Mouse (Mus musculus): ENCODE measurements around the gene Col1a2. TPM values are rescaled to one million over a fixed set of nuclear protein-coding genes. Genes with fewer than 3 reads are reported as not detected.
A peak's percentile ranks its signal among the peaks of the same experiment; 100 is the strongest.

Gene Col1a2
- polyA plus RNA-seq, 1 experiment from 2014 or later, result 130 TPM

DNA sequence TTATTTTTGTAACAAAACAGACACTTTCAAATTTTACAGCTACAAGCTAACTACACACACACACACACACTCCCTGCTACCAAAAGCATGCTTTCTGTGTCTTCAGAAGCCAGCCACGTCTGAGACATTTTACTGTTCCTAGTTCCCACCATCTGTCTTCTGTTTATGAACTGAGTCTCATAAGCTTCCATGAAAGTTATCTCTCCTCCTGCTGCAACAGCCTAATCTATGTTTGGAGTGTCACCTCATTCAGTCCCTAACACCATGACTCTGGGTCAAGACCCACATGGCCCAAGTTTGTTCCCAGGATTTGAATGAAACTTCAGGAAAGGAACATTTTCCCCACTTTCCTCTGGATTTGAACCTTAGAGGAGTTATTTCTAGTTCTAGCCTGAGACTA lies 57.8 kb downstream of the Col1a2 start:
- H3K4me3 ChIP-seq, result no peak overlapping the region
- no peaks in the 10 kb centered on the region for H3K27me3 ChIP-seq (ENCODE audit: insufficient read depth, poor library complexity, severe bottlenecking)
- no peak for DNase-seq (ENCODE audit: low spot score)
- H3K4me1 ChIP-seq (replicated peaks), result peaks cover 20% of the 10 kb centered on the region
- H3K27ac ChIP-seq, result 0 out of 2 replicates have a peak overlapping the region, but pooled peaks have one; percentile 8
- no peaks in the 10 kb centered on the region for H3K9me3 ChIP-seq
- H3K36me3 ChIP-seq, result no peaks in the 10 kb centered on the region
- 57% methylated on average over 1 of the region's 1 CpGs for WGBS

DNA sequence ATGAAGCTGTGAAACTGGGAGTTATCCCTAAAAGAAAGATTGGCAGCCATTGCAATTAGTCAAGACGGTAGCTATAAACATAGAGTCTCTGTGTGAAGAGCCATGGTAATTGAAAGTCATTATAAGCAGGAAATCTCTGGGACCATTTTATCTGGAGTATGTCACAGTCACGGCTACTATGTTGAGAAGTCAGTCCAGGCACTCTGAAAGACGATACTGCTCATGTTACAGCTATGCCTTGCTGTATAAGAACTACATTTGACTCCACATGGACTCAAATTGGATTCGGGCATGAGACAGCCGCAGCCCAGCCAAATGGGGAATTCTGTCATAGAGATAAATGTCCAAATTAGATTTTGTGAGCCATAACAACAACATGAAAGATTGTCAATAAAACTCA lies 58.9 kb downstream of the Col1a2 start:
- Histone ChIP-seq H3K9me3 (no peaks in the 10 kb centered on the region), H3K36me3 (no peaks in the 10 kb centered on the region), H3K4me3 (no peak overlapping the region), H3K4me1 (replicated peaks) (peaks cover 9% of the 10 kb centered on the region), H3K27me3 (ENCODE audit: insufficient read depth, poor library complexity, severe bottlenecking) (no peaks in the 10 kb centered on the region), H3K27ac (no peak overlapping the region)
- 90% methylated on average over 5 of the region's 5 CpGs for WGBS
- no peak for DNase-seq (ENCODE audit: low spot score)

DNA sequence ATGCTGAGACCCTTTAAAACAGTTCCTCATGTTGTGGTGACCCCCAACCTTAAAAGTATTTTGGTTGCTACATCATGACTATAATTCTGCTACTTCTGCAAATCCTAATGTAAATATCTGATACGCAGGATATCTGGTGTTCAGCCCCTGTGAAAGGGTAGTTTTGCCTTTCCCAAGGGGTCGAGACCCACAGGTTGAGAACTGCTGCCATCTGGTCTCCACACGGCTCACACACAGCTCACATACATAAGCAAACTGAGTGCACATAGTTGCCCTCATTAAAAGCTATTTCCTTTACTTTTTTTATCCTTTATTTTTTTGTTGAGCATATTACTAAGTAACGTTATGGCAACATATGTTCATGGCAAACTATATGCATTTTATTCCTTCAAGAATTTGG lies 65.8 kb downstream of the Col1a2 start:
- Histone ChIP-seq H3K9me3 (no peaks in the 10 kb centered on the region), H3K27ac (no peak overlapping the region), H3K4me3 (no peak overlapping the region), H3K4me1 (replicated peaks) (no peaks in the 10 kb centered on the region), H3K36me3 (no peaks in the 10 kb centered on the region), H3K27me3 (ENCODE audit: insufficient read depth, poor library complexity, severe bottlenecking) (no peaks in the 10 kb centered on the region)
- peak; percentile 30 for DNase-seq (ENCODE audit: low spot score)
- WGBS, result 69% methylated on average over 4 of the region's 4 CpGs

DNA sequence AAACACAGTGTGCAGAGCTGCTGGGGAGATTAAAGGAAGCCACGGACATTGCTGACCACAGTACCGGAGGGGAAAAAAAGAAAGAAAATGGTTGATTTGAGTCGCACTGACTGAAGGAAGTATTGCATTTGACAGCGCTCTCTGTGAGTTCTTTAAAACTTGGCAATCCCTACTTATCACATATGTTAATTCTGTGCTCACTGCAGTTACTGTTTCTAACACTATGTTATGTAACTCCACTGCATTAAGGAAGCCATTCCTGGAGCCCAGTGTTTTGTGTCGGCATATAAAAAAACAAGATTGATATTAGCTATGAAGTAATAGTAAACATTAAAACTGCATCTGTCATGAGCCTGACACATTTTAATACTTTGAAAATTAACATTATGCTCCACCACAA lies 73.1 kb downstream of the Col1a2 start:
- H3K4me1 ChIP-seq (replicated peaks), result peaks cover 1% of the 10 kb centered on the region; the same call in 1 of the 2 replicates
- H3K4me3 ChIP-seq, result no peak overlapping the region
- 0 out of 2 replicates have a peak, but pooled peaks cover 7% of the 10 kb centered on the region for H3K27me3 ChIP-seq (ENCODE audit: insufficient read depth, poor library complexity, severe bottlenecking)
- DNase-seq (ENCODE audit: low spot score), result no peak
- WGBS, result 87% methylated on average over 5 of the region's 5 CpGs
- no peaks in the 10 kb centered on the region for H3K36me3 ChIP-seq
- H3K27ac ChIP-seq, result no peak overlapping the region
- no peaks in the 10 kb centered on the region for H3K9me3 ChIP-seq

DNA sequence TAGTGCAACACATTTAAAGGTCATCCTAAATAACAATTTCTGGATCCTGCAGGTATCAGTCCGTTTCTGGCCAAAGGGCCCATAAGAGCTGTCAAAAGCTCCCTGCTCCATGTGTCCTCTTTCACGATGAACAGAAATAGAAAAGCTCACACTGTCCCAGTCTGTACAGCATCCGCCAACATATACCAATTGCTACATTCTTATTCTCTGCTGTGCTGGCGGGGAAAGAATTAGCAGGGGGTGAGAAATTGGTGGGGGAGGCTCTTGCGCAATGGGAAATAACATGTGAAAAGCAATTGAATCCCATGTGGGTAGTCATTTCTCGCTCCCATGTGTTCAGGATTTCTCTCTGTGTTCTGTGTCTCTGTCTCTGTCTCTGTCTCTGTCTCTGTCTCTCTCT lies 73.7 kb downstream of the Col1a2 start:
- no peaks in the 10 kb centered on the region for H3K9me3 ChIP-seq
- H3K4me3 ChIP-seq, result no peak overlapping the region
- 0 out of 2 replicates have a peak, but pooled peaks cover 7% of the 10 kb centered on the region for H3K27me3 ChIP-seq (ENCODE audit: insufficient read depth, poor library complexity, severe bottlenecking)
- peaks cover 7% of the 10 kb centered on the region for H3K4me1 ChIP-seq (replicated peaks)
- WGBS, result 89% methylated on average over 6 of the region's 6 CpGs
- no peaks in the 10 kb centered on the region for H3K36me3 ChIP-seq
- no peak overlapping the region for H3K27ac ChIP-seq
- DNase-seq (ENCODE audit: low spot score), result no peak

DNA sequence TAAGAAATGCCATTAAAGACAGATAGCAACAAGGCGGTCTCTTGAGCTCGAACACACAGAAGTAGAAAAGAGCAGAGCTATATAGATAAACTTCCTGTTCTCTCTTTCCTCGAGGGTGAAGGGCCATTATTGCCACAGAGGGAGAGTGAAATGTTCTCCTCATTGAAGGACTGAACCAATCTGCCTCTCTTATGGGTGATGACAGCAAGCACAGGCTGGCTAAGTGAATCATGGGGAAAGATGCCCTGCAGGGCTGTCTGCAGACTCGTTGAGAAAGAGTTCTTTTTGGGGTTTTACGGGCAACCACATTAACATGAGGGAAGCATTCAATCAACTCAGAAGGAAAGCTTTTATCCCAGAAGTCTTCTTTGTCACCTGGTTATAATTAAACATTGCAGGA lies 75.0 kb downstream of the Col1a2 start:
- no peaks in the 10 kb centered on the region for H3K9me3 ChIP-seq
- no peak overlapping the region for H3K27ac ChIP-seq
- H3K4me3 ChIP-seq, result no peak overlapping the region
- H3K36me3 ChIP-seq, result no peaks in the 10 kb centered on the region
- DNase-seq (ENCODE audit: low spot score), result no peak
- 0 out of 2 replicates have a peak, but pooled peaks cover 7% of the 10 kb centered on the region for H3K27me3 ChIP-seq (ENCODE audit: insufficient read depth, poor library complexity, severe bottlenecking)
- WGBS, result 66% methylated on average over 5 of the region's 5 CpGs
- peaks cover 10% of the 10 kb centered on the region for H3K4me1 ChIP-seq (replicated peaks)

DNA sequence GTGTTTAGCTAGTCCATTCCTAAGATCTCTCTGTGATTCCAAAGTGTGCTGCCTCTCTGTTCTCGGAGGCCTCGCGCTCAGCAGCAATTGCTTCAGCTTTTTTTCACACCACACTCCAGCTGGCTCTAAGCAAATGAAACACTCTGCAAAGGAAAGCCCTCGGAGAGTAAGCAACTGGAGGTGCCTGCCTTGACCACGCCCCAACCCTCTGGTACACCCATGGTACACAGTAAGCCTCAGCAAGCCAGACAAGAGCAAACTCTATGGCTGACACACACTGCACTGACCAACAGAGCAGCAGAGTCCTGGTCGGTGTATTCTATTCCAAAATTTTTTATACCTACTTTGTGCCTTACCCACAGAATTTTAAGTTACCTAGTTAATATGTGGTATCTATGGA lies 78.9 kb downstream of the Col1a2 start:
- H3K4me3 ChIP-seq, result no peak overlapping the region
- no peaks in the 10 kb centered on the region for H3K36me3 ChIP-seq
- no peaks in the 10 kb centered on the region for H3K9me3 ChIP-seq
- peaks cover 13% of the 10 kb centered on the region; the same call in 1 of the 2 replicates for H3K27me3 ChIP-seq (ENCODE audit: insufficient read depth, poor library complexity, severe bottlenecking)
- peaks cover 10% of the 10 kb centered on the region for H3K4me1 ChIP-seq (replicated peaks)
- DNase-seq (ENCODE audit: low spot score), result no peak
- H3K27ac ChIP-seq, result no peak overlapping the region
- WGBS, result 47% methylated on average over 6 of the region's 6 CpGs

DNA sequence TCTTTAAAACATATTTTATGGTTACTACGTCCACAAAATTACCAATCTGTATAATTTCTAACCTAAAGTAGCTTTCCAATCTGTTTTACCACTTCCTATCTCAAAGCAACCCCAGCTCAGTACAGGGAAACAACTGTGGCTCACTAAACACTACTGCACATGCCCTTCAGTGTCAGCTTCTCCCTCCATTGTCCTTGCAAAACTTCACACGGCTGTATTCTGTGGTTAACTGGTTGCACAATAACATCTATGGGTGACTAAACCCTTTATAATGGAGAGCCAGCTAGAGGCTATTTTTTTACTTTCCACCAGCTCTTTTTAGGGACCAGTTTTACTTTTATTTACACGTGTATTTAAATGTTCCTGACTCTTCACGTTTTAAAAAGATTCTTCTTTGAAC lies 83.3 kb downstream of the Col1a2 start:
- no peak overlapping the region for H3K27ac ChIP-seq
- H3K4me3 ChIP-seq, result no peak overlapping the region
- no peaks in the 10 kb centered on the region for H3K9me3 ChIP-seq
- H3K36me3 ChIP-seq, result no peaks in the 10 kb centered on the region
- no peak for DNase-seq (ENCODE audit: low spot score)
- WGBS, result 78% methylated on average over 4 of the region's 4 CpGs
- peaks cover 7% of the 10 kb centered on the region for H3K4me1 ChIP-seq (replicated peaks)
- H3K27me3 ChIP-seq (ENCODE audit: insufficient read depth, poor library complexity, severe bottlenecking), result peaks cover 6% of the 10 kb centered on the region; the same call in 1 of the 2 replicates

DNA sequence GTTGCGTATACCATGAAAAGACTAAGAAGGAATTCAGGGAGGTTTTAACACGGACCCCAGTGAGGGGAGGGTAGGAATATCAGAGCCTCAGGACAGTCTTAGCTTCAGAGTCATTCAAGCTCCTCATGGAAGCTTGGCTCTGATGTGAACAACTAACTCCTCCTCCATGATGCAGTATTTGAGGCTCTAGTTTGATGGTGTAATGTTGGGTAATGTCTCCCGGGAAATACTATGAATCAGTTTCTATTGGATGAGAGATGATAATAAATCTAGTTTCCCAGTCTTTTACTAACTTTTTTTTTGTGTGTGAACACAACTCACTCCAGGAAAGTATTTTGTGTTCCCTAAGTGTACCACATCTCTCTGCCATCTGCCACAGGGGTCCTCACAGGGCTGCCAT lies 84.1 kb downstream of the Col1a2 start:
- Histone ChIP-seq H3K9me3 (no peaks in the 10 kb centered on the region), H3K36me3 (no peaks in the 10 kb centered on the region), H3K27ac (no peak overlapping the region), H3K4me1 (replicated peaks) (no peaks in the 10 kb centered on the region), H3K27me3 (ENCODE audit: insufficient read depth, poor library complexity, severe bottlenecking) (peaks cover 6% of the 10 kb centered on the region; the same call in 1 of the 2 replicates), H3K4me3 (no peak overlapping the region)
- no peak for DNase-seq (ENCODE audit: low spot score)
- 96% methylated on average over 3 of the region's 3 CpGs for WGBS

DNA sequence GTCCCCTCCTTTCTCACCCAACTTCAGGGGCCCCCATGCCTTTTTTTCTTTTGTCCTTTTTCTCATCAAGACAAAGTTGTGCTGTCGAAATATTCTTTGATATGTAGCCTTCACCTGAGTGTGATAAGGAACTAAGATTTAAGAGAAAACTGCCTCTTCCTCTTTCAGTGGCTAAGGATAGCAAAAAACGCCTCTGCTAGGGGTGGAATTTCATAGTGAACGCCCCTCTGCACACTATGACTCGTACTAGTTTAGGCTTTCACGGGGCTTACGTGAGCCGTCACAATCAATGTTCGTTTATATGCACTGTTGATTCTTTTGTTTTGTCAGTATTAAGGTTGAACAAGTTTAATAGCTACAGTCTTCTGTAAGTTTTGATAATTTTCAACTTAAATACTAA lies 85.5 kb downstream of the Col1a2 start:
- no peaks in the 10 kb centered on the region for H3K36me3 ChIP-seq
- no peak for DNase-seq (ENCODE audit: low spot score)
- H3K4me3 ChIP-seq, result no peak overlapping the region
- no peak overlapping the region for H3K27ac ChIP-seq
- H3K4me1 ChIP-seq (replicated peaks), result peaks cover 8% of the 10 kb centered on the region
- no peaks in the 10 kb centered on the region for H3K9me3 ChIP-seq
- H3K27me3 ChIP-seq (ENCODE audit: insufficient read depth, poor library complexity, severe bottlenecking), result peaks cover 6% of the 10 kb centered on the region; the same call in 1 of the 2 replicates
- WGBS, result 79% methylated on average over 8 of the region's 8 CpGs

Other genes starting within 250 kb of the Col1a2 start
- gene Casd1, start 96.0 kb downstream of the Col1a2 start, polyA plus RNA-seq (2016; fragmentation: Nextera tagmentation; extraction: Ambion mirVana), result 33.8 and 36.4 TPM in 2 replicates
- 60.9 and 65.9 TPM in 2 replicates for gene Sgce, start 242.4 kb downstream of the Col1a2 start, polyA plus RNA-seq (2016; fragmentation: Nextera tagmentation; extraction: Ambion mirVana)
- gene Peg10, start 242.5 kb downstream of the Col1a2 start, polyA plus RNA-seq (2016; fragmentation: Nextera tagmentation; extraction: Ambion mirVana), result 9.3 and 12.3 TPM in 2 replicates

All from hindbrain, embryonic 10.5 days (tissue).